Mouse (Mus musculus) limb, embryonic 15.5 days (tissue): ENCODE data around the gene Rxra. TPM values are rescaled to one million over a fixed set of nuclear protein-coding genes. Genes with fewer than 3 reads are reported as not detected.

ENCODE experiments used
- ATAC-seq: fragments of 200-750 bp; cut with Nextera tagmentation; 2 replicates; pipeline ENCODE4 v1.8.0; 2017; ENCODE audit warnings: low read depth, moderate TSS enrichment; ENCODE audit not compliant: insufficient number of reproducible peaks, low FRiP score, low TSS enrichment
- H3K27ac ChIP-seq: fragments of 300-500 bp; sonication (generic); 2 replicates; pipeline ENCODE4 v1.5.1; 2015; ENCODE audit warnings: moderate library complexity, mild to moderate bottlenecking, inconsistent platforms
- H3K27me3 ChIP-seq: fragments of 300-500 bp; sonication (generic); 2 replicates; pipeline ENCODE4 v1.6.1; 2015; ENCODE audit warnings: inconsistent platforms
- H3K36me3 ChIP-seq: fragments of 300-500 bp; sonication (generic); 2 replicates; pipeline ENCODE4 v1.6.1; 2015; ENCODE audit warnings: inconsistent platforms
- H3K4me1 ChIP-seq: fragments of 300-500 bp; sonication (generic); 2 replicates; pipeline ENCODE4 v1.6.1; 2015; ENCODE audit warnings: inconsistent platforms
- H3K4me2 ChIP-seq: fragments of 300-500 bp; sonication (generic); 2 replicates; pipeline ENCODE4 v1.6.1; 2015; ENCODE audit warnings: mild to moderate bottlenecking, inconsistent platforms
- H3K4me3 ChIP-seq: fragments of 300-500 bp; sonication (generic); 2 replicates; pipeline ENCODE4 v1.5.1; 2015; ENCODE audit warnings: mild to moderate bottlenecking, inconsistent platforms
- H3K9ac ChIP-seq: fragments of 300-500 bp; sonication (generic); 2 replicates; pipeline ENCODE4 v1.6.1; 2015; ENCODE audit warnings: inconsistent platforms
- H3K9me3 ChIP-seq: fragments of 300-500 bp; sonication (generic); 2 replicates; pipeline ENCODE4 v1.6.1; 2016; ENCODE audit warnings: inconsistent platforms
- WGBS: fragments of 180-500 bp; shearing (Covaris S2); methylation state at CpG from one replicate; pipeline ENCODE4 v1.1.7; 2015; 5-methylcytosine and 5-hydroxymethylcytosine counted together
- polyA plus RNA-seq: library from polyadenylated mRNA; unstranded; fragments of >200 nt; fragmentation: Nextera tagmentation; extraction: Ambion mirVana; gene quantifications from 2 replicates; pipeline ENCODE4 v1.2.1, GENCODE M21; 2015

Rxra gene
- polyA plus RNA-seq, 1 experiment from 2014 or later = 19.7 TPM

GRCm38 (mm10) chr2:27645471-27645870 is 30.8 kb upstream of the Rxra start:
- no peaks in the 10 kb centered on the region for H3K9me3 ChIP-seq
- no peaks in the 10 kb centered on the region for H3K36me3 ChIP-seq
- 36% methylated on average over 3 of the region's 3 CpGs for WGBS
- ATAC-seq = no peak
- no peak overlapping the region for H3K9ac ChIP-seq
- H3K27ac ChIP-seq = no peak overlapping the region
- no peaks in the 10 kb centered on the region for H3K27me3 ChIP-seq
- no peak overlapping the region for H3K4me3 ChIP-seq
- no peak overlapping the region for H3K4me2 ChIP-seq
- H3K4me1 ChIP-seq = peaks cover 27% of the 10 kb centered on the region

- no peak overlapping the region for H3K4me2 ChIP-seq
- H3K9ac ChIP-seq = no peak overlapping the region
- H3K27ac ChIP-seq = peak overlapping the region; percentile 63
- 21% methylated on average over 8 of the region's 8 CpGs for WGBS
- H3K4me1 ChIP-seq = peaks cover 15% of the 10 kb centered on the region
- no peak overlapping the region for H3K4me3 ChIP-seq
- no peaks in the 10 kb centered on the region for H3K27me3 ChIP-seq
- no peaks in the 10 kb centered on the region for H3K36me3 ChIP-seq
- peak; percentile 51 for ATAC-seq
- H3K9me3 ChIP-seq = no peaks in the 10 kb centered on the region
Observed at GRCm38 (mm10) chr2:27649862-27650661, 26.2 kb upstream of the Rxra start.

DNA sequence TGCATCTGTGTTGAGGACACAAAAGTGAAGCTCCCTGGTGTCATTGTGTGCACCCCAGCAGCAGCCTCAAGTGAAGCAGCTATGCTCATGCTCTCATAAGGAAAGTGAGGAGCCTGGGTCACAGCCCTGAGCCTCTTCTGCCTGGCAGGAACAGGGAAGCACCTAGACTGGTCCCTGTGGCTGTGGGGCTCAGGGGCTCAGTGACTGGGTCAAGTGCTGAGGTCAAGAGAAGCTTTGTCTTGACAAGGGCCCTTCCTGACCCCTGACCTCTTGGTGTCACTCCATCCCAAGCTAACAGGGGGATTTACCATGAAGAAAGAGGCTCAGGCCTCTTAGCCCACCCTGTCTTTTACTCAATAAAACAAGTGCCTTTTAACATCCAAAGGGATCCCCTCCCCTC is 25.2 kb upstream of the Rxra start:
- Histone ChIP-seq H3K27ac (no peak overlapping the region), H3K36me3 (no peaks in the 10 kb centered on the region), H3K4me1 (peaks cover 11% of the 10 kb centered on the region), H3K4me2 (no peak overlapping the region), H3K27me3 (no peaks in the 10 kb centered on the region), H3K4me3 (no peak overlapping the region), H3K9ac (no peak overlapping the region), H3K9me3 (no peaks in the 10 kb centered on the region)
- ATAC-seq = no peak

DNA sequence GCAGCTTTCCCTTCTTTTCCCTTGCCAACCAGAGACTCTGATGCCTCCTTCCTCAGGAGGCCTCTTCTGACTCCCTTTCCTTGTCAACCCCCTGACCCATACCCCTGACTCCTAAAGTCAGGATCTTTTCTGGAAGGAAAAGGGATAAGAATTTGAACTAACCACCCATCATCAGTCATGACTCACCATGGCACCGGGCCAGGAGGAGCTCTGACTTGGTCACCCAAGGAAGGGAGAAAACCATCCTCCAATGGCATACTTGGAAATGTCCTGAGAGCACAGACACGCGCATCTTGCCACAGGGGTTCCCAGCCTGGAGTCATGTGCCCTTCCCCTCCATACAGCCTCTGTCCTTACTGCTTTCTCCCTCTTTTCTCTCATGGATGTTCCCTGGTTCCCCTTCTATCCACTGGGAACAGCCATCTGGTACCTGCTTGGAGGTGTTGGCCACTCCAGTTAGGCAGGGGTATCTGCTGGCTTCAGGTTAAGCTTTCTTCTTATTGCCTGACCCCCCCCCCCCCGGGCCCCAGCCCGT is 22.7 kb upstream of the Rxra start:
- Histone ChIP-seq H3K27ac (no peak overlapping the region), H3K36me3 (no peaks in the 10 kb centered on the region), H3K27me3 (no peaks in the 10 kb centered on the region), H3K4me2 (no peak overlapping the region), H3K9me3 (no peaks in the 10 kb centered on the region), H3K4me3 (no peak overlapping the region), H3K4me1 (peaks cover 11% of the 10 kb centered on the region), H3K9ac (no peak overlapping the region)
- WGBS = 80% methylated on average over 5 of the region's 5 CpGs
- no peak for ATAC-seq

GRCm38 (mm10) chr2:27654321-27655232 is 21.7 kb upstream of the Rxra start:
- 65% methylated on average over 8 of the region's 8 CpGs for WGBS
- no peak overlapping the region for H3K9ac ChIP-seq
- H3K27me3 ChIP-seq = no peaks in the 10 kb centered on the region
- H3K4me1 ChIP-seq = peaks cover 11% of the 10 kb centered on the region
- H3K4me3 ChIP-seq = no peak overlapping the region
- H3K4me2 ChIP-seq = no peak overlapping the region
- H3K36me3 ChIP-seq = no peaks in the 10 kb centered on the region
- H3K27ac ChIP-seq = no peak overlapping the region
- H3K9me3 ChIP-seq = no peaks in the 10 kb centered on the region
- no peak for ATAC-seq

- no peak overlapping the region for H3K9ac ChIP-seq
- H3K27me3 ChIP-seq = no peaks in the 10 kb centered on the region
- H3K27ac ChIP-seq = no peak overlapping the region
- no peaks in the 10 kb centered on the region for H3K4me1 ChIP-seq
- no peaks in the 10 kb centered on the region for H3K36me3 ChIP-seq
- no peak overlapping the region for H3K4me2 ChIP-seq
- H3K4me3 ChIP-seq = no peak overlapping the region
- no peak for ATAC-seq
- H3K9me3 ChIP-seq = no peaks in the 10 kb centered on the region
Observed at GRCm38 (mm10) chr2:27656576-27656975, 19.7 kb upstream of the Rxra start.

DNA sequence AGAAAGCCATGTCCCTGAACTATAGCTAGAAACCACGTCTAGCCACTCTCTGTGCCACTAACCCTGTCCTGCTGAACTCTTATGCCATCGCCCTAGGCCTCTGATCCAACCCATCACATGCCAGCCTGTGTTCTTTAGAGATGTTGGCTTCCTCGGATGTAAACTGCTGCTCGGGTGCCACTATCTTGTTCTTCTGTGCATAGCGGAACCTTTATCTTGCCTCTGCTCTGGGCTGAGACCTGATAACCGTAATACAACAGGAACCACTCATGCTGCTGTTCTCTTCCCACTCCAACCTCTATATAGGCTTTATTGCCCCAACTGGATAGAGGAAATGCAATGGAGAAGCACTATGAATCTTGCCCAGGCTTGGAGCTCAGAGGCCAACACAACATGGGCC is 11.0 kb upstream of the Rxra start:
- H3K27ac ChIP-seq = no peak overlapping the region
- 87% methylated on average over 6 of the region's 6 CpGs for WGBS
- H3K4me2 ChIP-seq = no peak overlapping the region
- no peak overlapping the region for H3K4me3 ChIP-seq
- no peaks in the 10 kb centered on the region for H3K9me3 ChIP-seq
- peaks cover 19% of the 10 kb centered on the region for H3K4me1 ChIP-seq
- ATAC-seq = no peak
- H3K36me3 ChIP-seq = no peaks in the 10 kb centered on the region
- no peak overlapping the region for H3K9ac ChIP-seq
- H3K27me3 ChIP-seq = no peaks in the 10 kb centered on the region

DNA sequence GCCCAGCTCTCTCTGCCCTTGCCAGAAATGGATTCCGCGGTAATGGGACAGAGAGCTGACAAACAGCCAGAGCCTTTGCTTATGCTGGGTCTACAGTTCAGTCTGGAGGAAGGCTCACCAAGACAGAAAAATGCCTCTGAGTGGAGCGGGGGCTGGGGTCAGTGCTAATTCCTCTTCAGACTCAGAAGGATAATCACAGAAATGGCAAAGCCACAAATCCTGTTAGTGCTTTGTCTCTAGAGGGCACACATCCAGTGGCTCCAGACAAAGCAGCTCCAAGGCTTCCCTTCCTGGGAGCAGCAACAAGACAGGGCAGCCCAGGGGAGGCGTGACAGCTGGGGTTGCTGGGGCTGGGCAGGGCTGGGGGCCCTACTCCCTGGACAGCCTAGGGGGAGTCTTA is 9.5 kb upstream of the Rxra start:
- no peak for ATAC-seq
- peak overlapping the region; percentile 17; the same call in 1 of the 2 replicates for H3K27ac ChIP-seq
- WGBS = 56% methylated on average over 4 of the region's 4 CpGs

DNA sequence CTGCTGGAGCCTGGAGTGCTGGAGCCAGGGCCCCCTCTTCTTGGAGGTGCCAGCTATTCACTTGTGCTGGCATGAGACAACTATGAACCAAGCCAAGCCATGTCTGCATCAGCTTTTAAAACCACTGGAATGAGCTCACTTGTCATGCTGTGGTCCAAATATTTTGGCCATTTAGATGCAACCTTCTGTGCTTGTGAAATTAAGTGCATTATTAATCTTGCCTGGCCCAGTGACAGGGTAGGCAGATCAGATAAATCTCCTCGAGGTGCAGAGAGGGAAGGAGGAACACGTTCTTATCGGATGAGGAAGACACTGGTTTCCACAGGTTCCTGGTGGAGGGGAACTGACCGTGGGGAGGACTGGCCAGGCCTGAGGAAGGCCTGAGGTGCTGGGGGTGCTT is 8.6 kb upstream of the Rxra start:
- no peak overlapping the region for H3K4me3 ChIP-seq
- no peak overlapping the region for H3K9ac ChIP-seq
- H3K4me1 ChIP-seq = peaks cover 43% of the 10 kb centered on the region
- no peaks in the 10 kb centered on the region for H3K36me3 ChIP-seq
- no peaks in the 10 kb centered on the region for H3K27me3 ChIP-seq
- H3K27ac ChIP-seq = no peak overlapping the region
- WGBS = 64% methylated on average over 4 of the region's 4 CpGs
- H3K4me2 ChIP-seq = no peak overlapping the region
- H3K9me3 ChIP-seq = no peaks in the 10 kb centered on the region
- ATAC-seq = no peak

More for the DNA sequence above, 9.5 kb upstream of the Rxra start:
- Histone ChIP-seq H3K4me2 (no peak overlapping the region), H3K9me3 (no peaks in the 10 kb centered on the region), H3K36me3 (no peaks in the 10 kb centered on the region), H3K4me3 (no peak overlapping the region), H3K27me3 (no peaks in the 10 kb centered on the region), H3K9ac (no peak overlapping the region), H3K4me1 (peaks cover 34% of the 10 kb centered on the region)

- ATAC-seq = no peak
- 45% methylated on average over 5 of the region's 5 CpGs for WGBS
- Histone ChIP-seq H3K27ac (no peak overlapping the region), H3K4me2 (no peak overlapping the region), H3K4me3 (no peak overlapping the region), H3K9me3 (no peaks in the 10 kb centered on the region), H3K9ac (no peak overlapping the region), H3K36me3 (no peaks in the 10 kb centered on the region), H3K4me1 (peaks cover 57% of the 10 kb centered on the region), H3K27me3 (no peaks in the 10 kb centered on the region)
Observed at GRCm38 (mm10) chr2:27670746-27671145, 5.5 kb upstream of the Rxra start.

GRCm38 (mm10) chr2:27671633-27672091 is 4.6 kb upstream of the Rxra start:
- no peaks in the 10 kb centered on the region for H3K36me3 ChIP-seq
- no peaks in the 10 kb centered on the region for H3K9me3 ChIP-seq
- H3K4me2 ChIP-seq = peak overlapping the region; percentile 1; the same call in 1 of the 2 replicates
- peaks cover 59% of the 10 kb centered on the region for H3K4me1 ChIP-seq
- 0 out of 2 replicates have a peak, but pooled peaks have one; percentile 40 for ATAC-seq
- no peak overlapping the region for H3K4me3 ChIP-seq
- H3K27me3 ChIP-seq = no peaks in the 10 kb centered on the region
- H3K27ac ChIP-seq = peak overlapping the region; percentile 82
- 0% methylated on average over 2 of the region's 3 CpGs for WGBS
- H3K9ac ChIP-seq = no peak overlapping the region
